Mouse (Mus musculus): Measurements from ENCODE around the gene Hist2h3b.
"Not testable (repeated sequence)": the region's sequence is repeated elsewhere in the genome, so short reads cannot be mapped to it uniquely, and the experiment has no call there.

Gene Hist2h3b

DNA sequence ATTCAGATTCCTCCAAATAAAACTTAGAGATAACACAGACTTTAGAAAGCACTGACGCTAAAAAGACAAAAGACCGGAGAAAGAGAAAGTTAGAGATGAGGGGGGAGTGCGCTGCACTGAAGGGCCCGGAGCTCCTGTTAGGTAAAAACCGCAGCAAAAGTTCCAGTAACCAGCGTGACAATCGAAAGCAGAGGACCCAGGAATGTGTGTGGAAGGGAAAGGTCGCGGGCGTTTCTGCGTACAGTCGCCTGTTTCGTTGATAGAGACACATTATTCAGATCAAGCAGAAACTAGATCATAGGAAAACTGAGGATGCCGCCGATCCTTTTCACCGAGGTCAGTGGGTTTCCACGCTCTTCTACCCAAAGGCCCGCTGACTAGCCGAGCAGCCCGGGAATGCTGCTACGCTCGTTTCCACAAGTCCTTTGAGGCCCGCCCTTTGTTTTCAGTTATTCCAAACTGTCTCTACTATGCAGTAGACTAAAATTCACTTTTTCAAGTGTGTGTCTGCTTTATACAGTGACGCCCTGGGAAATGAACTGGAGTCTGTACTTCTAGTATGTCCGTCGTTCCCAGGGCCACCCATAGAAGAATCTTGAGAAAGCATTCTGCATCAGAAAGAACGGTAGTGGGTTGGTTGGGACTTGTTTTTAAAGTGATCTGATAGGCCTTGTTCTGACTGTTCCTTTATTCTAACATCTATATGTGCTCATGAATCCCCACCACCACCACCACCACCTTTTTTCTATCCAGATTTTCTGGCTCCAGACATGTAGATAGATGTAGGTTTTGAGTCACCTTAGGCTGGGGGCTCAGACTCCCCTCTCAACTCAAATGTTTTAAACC is 4.7 kb upstream of the Hist2h3b start:
- peak; percentile 59 for DNase-seq

DNA sequence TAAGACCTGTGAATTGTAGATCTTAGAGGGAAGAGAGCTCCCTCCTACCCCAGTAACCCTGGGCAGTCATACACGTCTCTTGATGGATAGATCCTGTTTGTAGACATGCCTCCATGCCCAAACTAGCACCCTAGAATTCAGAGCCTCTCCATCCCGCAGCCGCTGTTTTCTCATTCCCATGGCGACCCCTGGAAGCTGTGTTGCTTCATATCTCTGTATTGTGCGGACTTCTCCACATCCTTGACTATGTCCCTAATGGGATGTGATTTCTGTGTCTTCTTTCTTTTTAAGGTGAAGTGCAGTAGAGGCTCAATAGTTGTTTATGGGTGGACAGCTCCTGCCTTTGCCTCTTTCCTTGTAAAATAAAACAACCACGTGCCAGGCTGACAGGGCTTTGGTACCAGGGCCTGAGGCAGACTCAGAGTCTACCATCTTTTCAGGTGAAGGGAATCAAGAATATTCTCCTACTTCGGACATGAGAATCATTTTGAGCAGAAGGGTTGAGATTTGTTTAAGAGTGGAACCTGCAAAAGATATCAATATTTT is 4.0 kb upstream of the Hist2h3b start:
- DNase-seq, result peak; percentile 25

DNA sequence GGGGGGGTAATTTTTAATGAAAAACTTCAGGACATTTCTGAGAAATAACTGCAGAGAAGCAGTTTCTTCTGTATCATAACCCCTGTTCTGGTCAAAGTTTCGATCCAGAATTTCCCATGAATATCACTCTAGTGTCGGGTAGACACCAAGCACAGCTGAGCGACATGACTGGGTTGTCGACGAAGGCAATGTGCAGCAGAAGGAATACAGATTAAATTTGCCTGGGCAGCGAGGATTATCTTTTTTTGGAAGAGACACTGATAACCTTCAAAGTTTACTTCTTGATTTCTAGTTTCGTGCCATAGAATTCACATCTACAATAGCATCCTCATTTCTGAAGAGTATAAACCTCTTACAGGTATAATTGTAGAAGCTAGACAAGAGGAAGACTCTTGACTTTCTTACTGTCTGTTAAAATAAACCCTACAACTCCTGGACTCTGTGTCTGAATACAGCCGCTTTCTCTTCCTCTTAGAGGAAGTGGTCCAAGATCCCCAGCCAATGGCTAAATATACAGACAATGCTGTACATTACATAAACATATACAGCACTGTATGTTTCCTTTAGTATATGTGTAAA is 2.2 kb upstream of the Hist2h3b start:
- no peak for DNase-seq

DNA sequence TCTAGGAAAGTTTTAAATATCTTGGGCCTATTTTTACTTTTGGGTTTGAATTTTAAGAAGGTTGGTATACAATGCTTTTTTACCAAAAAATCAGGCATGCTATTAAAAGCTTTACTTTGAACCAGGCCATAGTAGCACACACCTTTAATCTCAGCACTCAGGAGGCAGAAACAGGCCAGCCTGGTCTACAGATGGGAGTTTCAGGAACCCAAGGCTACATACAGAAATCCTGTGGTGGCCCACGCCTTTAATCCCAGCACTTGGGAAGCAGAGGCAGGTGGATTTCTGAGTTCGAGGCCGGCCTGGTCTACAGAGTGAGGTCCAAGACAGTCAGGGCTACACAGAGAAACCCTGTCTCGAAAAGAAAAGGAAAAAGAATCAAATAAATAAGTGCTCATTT is 913 bp upstream of the Hist2h3b start:
- DNase-seq, result no peak

DNA sequence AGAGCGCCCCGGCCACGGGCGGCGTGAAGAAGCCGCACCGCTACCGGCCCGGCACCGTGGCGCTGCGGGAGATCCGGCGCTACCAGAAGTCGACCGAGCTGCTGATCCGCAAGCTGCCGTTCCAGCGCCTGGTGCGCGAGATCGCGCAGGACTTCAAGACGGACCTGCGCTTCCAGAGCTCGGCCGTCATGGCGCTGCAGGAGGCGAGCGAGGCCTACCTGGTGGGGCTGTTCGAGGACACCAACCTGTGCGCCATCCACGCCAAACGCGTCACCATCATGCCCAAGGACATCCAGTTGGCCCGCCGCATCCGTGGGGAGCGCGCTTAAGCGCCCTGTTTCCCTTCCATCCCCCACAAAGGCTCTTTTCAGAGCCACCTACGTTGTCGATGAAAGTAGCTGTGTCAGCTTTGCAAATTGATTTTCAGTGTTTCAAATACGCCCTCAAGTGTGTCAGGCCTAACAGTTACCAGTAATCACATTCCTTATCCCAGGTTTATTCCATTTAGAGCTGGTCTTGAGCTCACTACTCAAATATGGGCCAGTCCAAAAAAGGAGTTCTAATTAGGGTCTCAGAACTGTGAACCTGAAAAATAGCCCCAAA is 423 bp downstream of the Hist2h3b start:
- DNase-seq, result peak; percentile 51

DNA sequence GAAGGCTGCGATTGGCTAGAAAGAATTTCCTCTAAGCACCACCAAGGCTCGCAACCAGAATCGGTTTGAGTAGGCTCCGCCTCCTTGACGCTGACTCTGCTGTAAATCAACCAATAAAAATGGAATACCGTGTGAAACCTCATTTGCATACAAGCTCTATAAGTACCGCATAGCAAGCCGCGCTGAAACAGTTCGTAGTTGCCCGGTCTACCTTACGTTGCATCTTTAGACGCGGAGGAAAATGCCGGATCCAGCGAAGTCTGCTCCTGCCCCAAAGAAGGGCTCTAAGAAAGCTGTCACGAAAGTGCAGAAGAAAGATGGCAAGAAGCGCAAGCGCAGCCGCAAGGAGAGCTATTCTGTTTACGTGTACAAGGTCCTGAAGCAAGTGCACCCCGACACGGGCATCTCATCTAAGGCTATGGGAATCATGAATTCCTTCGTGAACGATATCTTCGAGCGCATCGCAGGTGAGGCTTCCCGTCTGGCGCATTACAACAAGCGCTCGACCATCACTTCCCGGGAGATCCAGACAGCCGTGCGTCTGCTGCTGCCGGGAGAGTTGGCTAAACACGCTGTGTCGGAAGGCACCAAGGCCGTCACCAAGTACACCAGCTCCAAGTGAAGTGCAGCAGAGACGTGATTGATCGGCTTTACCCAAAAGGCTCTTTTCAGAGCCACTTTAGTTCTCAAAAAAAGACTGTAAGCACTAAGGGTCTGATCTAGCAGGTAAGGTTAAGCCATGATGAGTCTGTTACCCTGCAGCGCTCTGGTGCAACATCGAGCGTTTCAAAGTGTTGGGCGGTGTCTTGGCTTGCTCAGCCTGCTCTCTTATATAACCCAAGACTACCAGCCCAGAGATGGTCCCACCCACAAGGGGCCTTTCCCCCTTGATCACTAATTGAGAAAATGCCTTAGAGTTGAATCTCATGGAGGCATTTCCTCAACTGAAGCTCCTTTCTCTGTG is 1.3 kb downstream of the Hist2h3b start, which contains the start of gene Hist2h2bb:
Gene Hist2h2bb (plus strand): TSS at position 242 of the 964 bp plus-strand sequence.
- DNase-seq, result peak; percentile 92

DNA sequence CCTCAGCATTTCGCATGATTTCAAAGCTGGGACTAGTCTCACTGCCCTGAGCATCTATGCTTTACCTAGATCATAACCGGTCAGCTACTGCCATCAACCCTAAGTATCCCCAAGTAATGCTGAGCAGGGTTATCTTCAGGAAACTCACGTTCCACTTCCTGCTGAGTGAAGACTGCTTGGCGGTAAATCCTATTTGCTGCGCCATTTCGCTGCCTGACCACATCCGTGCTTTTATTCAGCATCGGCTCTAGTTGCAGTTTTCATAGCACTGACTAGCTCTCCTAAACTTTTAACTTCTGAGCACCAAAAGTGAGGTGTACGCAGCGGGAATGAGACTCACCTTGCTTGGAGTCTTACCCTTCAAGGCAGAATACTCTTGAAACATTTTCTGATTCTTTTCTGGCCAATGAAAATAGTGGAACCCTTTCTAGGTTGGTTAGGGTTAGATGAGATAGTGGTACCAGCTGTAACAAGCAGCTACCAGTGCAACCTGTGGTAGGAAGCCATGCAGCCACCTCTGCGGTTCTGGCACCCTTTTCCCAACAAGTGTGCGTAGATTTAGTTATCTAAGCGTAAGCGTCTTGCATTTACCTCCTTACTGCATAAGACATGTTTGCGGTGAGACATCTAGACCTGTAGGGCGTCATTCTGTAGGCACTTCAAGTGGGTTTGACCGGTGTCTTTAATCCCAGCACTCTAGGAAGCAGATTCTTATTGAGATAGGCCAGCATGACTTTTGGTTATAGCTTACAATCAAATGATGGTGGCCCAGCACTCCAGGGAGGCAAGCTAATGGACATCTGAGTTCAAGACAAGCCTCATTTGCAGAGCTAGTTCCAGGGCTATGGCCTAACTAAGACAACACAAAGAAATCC is 5.4 kb downstream of the Hist2h3b start:
- DNase-seq, result peak; percentile 66

DNA sequence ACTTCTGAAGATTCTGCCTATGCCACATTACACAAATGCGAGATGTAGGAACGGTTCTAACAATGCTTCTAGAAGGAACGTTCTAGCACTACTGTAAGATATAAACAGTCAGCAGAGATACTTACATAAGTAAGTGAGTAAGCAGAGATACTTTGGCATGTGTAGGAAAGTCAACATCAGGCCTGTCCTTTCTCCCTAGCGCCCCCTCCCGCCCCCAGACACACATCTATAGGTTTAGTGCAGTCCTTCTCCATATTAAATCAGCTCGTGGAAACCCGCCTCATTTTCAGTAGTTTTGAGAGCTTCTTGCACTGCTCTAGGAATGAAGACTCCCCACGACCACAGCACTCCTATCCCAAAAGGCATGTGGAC is 9.0 kb downstream of the Hist2h3b start:
- peak; percentile 90 for DNase-seq

DNA sequence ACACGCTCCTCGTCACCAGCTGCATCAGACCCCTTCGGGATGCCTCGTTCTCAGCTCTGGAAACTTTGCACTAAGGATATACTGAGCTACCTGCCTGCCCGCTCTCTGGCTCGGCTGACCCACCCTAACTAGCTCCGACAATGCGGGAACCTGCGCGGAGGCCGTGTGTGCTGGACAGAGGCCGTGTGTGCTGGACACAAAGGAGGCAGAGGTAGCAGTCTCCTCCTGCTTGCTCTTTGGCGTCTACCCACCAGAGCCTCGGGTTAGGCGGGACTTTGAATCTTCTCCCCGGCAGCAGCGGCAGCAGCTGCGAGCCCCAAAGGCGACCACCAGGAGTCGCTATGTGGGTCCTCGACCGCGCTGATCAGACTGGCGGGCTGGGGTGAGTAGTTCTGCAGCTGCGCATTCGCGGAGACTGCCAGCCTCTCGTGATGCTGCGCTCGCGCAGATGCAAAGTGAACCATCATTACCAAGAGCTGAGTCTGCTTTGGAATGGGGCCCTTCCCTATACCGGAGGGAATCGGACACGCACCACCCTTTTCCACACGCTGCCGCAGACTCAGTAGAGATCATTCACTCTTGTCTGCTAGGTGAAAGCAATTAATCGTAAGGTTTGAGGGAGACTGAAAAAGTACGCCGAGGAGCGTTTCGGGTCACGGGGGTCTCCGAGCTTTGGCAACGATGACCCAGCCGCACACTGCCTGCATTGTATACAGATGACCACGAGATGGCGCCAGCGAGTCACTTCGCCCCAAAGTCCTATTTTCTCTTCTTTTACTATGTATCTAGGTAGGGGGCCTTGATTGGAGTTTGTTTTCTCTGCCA is 9.6 kb downstream of the Hist2h3b start:
- DNase-seq, result peak; percentile 96

DNA sequence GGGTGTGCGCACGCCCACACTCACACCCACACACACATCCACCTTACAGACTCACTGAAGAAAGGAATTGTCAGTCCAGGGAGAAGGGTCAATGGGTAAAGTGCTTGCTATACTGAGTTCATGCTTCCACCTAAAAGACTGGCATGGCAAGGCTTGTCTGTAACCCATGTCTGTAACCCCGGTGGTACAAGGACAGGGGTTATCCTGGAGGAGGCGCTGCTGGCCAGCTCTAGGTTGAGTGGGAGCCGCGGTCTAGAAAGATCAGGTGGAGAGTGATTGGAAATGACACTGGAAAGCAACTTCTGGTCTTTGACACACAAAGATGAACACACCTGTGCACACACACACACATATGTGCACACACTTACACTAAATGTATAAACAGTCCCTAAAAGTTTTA is 12.2 kb downstream of the Hist2h3b start:
- no peak for DNase-seq

DNA sequence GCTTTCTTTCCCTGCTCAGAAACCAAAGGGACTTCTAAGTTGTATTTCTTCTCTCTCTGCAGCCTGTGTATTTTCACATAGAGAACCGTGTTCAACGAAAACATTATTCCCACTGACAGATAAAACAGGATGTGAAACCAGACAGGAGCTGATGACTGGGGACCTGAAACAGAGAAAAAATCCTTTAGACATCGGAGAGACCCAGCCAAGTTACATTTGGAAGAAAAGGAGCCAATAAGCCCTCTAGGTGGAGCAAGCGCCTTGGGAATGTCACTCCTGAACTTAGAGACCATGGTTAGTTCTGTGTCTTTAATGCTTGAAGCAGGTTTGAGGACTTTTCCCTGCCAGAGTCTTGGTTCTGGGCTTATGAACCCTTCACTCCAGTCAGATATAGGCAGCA is 16.0 kb downstream of the Hist2h3b start:
- DNase-seq, result no peak

DNA sequence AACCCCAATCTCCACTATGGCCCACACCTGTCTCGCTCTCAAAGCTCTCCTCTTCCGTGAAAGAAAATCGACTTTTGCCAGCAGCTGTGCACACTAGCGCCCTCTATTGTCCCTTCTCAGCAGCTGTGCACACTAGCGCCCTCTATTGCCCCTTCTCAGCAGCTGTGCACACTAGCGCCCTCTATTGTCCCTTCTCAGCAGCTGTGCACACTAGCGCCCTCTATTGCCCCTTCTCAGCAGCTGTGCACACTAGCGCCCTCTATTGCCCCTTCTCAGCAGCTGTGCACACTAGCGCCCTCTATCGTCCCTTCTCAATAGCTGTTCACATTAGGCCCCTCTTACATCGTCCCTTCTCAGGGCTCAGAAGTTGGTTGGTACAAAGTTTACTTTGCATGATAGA is 18.9 kb downstream of the Hist2h3b start:
- DNase-seq, result not testable (repeated sequence)

DNA sequence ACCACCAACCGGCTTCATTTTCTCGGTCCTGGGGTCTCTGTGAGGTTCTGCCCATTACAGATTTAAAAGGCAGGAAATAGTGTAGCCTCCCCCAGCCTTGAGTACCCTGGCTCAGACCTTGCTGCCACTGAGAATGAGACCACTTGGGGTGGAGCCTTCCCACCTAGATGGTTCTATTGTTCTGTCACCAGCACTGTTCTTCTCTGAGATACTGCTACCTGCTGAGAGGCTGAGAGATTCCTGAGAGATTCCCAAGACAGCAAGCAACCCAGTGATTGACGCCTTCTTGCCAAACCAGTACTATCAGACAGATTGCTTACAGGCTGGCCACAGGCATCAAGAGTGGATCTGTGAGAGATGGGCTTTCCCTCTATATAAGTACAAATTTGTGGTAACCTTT is 20.7 kb downstream of the Hist2h3b start:
- DNase-seq, result no peak

DNA sequence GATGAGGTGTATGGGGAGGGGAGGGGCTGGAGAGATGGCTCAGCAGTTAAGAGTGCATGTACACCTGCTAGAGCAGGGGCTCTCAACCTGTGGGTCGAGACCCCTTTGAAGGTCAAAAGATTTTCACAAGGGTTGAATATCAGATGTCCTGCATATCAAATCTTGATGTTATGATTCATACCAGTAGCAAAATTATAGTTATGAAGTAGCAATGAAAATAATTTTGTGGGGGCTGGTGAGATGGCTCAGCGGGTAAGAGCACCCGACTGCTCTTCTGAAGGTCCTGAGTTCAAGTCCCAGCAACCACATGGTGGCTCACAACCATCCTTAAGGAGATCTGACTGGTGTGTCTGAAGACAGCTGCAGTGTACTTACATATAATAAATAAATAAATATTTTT is 22.3 kb downstream of the Hist2h3b start:
- DNase-seq, result not testable (repeated sequence)

DNA sequence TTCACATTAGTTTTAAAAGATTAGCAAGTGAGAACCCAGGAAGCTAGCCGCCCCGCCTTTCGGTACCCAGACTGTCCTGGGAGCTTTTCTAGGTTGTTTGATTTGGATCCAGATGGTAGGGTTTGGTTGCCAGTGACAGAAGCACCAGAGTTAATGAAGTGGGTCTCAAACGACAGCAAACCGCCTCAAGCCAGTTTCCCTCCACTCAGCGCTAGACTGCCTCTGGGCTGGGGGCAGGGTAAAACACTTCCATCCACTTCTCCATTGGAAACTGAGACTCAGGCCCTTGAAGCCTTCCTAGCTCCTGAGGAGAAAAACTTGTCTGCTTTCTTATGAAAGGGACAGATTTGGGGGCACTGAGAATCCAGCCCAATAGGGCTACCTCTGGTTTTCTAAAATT is 24.2 kb downstream of the Hist2h3b start:
- DNase-seq, result no peak

DNA sequence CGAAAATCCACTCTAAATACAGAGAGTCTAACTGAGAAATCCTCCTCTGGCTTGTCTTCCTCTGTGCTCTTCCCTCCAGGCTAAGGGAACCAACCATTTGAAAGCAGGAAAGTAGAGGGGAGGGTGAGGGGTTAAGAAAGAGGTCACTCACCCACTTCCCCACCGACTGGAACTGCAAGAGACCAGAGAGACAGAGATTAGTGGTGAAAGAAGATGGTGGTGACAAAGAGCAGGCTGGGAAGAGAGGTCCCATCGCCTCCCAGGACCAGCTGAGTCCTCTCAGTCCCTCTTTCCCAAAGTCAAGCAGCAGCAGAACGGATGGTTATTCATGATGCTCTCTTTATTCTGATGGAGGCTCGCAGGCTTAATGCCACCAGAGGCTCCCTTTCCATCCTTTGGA is 24.9 kb downstream of the Hist2h3b start:
- no peak for DNase-seq

DNA sequence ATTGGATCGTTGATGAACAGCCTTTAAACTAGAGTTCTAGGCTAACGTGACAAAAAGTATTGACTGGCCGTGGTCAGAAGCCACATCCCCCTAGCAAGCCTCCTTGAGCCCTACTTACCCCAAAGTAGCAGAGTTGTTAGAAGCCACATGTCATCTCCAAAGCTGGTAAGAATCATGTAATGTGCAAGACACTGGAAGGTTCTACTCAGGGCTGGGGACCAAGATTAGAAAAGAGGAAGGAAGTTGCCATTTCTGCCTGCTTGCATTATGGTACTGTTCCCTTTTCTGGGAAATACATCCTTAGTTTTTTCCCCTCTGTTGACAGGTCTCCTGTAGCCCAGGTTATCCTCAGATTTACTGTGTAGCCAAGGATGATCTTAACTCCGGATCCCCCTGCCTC is 25.3 kb downstream of the Hist2h3b start, which contains the start of gene Fcgr1:
Gene Fcgr1 (minus strand): TSS at position 183 of the 400 bp plus-strand sequence.
- DNase-seq, result no peak

DNA sequence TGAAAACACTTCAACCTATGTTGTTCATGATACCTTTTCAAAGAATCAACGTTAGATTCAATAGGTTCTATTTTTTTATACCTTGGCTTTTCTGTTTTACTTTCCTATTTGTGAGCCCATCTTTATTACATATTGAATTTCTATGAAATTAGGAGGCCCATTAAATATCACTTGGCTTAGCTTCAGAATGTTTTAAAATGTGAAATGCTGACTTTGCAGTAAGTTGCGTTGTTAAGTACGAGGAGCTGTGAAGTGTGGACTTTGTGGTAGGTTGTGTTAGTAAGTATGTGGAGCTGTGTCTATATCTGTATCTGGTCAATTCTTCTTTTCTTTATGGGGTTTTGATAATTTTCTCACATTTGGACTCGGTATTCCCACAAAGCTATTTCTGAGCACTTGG is 29.9 kb downstream of the Hist2h3b start:
- no peak for DNase-seq

DNA sequence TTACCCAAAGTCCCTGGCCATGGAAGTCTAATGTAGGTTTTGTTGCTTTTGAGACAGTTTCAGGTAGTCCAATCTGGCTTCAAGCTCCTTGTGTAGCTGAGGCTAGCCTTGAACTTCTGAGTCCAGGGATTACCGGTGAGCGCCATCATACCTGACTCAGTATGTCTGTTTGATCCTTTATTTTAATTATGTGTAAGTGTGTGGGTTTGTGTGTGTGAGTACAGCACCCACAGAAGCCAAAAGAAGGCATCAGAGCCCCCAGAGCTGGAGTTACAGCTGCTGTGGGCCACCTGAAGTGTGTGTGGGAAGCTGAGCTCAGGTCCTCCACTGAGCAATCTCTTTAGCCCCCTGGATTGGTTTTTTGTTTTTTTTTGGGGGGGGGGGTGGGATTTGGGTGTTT is 31.1 kb downstream of the Hist2h3b start:
- no peak for DNase-seq

DNA sequence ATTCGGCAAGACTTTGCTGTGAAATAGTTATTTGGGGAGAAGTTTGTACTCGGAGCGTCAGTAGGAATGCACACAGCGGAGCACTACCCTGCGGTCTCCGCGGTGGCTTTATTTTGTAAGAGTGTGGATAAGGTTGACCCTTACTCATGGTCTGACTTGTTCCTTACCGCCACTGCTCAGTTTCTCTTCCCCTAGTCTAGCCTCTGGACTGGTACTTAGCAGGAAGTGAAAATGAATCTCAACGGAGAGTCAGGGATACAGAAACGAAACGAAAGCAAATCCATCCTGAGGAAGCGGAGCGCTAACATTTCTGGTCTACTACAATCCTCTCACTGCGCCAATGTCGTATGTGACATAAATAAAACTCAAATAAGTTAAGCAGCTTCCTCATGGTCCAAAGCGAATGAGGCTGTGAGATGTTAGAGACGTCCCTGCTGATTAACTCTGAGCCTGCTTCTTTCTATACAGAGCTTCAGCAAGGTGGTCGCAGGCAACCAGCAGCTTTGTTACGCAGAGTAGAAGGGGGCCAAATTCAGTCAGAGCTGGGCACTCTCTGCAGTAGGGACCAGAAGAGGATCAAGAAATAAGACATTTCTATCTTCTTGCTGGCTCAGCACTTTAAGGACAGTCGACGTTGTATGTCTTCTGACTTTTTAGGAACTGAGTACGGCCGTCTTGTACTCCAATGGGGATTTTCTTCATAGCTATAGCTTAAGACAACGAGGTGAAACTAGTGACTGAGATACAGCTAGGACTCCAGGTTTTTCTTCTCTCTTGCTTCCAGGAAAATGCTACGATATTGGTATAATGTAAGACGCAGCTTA is 32.5 kb downstream of the Hist2h3b start:
- DNase-seq, result no peak
